Mouse (Mus musculus): ENCODE measurements around the gene Gm17542.
"Not testable (repeated sequence)": the region's sequence is repeated elsewhere in the genome, so short reads cannot be mapped to it uniquely, and the experiment has no call there.

The Gm17542 gene

GRCm38 (mm10) chr10:58718110-58718509 is at the start of gene Gm17542:
Gm17542 (minus strand) TSS chr10:58718210.
- DNase-seq = not testable (repeated sequence)

GRCm38 (mm10) chr10:58739779-58740178 is 21.8 kb upstream of the Gm17542 start:
- no peak for DNase-seq

- no peak for DNase-seq
These were observed 20.1 kb upstream of the Gm17542 start for GRCm38 (mm10) chr10:58738152-58738551.

- no peak for DNase-seq
These were observed 3.2 kb downstream of the Gm17542 start for GRCm38 (mm10) chr10:58714789-58715148.

- DNase-seq = no peak
These were observed 3.9 kb downstream of the Gm17542 start for GRCm38 (mm10) chr10:58713855-58714788.

- DNase-seq = no peak
These were observed 4.8 kb downstream of the Gm17542 start for GRCm38 (mm10) chr10:58713225-58713624.

GRCm38 (mm10) chr10:58709021-58709420 is 9.0 kb downstream of the Gm17542 start:
- DNase-seq = no peak

GRCm38 (mm10) chr10:58700578-58700977 is 17.4 kb downstream of the Gm17542 start:
- no peak for DNase-seq

GRCm38 (mm10) chr10:58700160-58700559 is 17.9 kb downstream of the Gm17542 start:
- DNase-seq = no peak

- no peak for DNase-seq
These were observed 19.1 kb downstream of the Gm17542 start for GRCm38 (mm10) chr10:58698955-58699354.

- no peak for DNase-seq
These were observed 27.0 kb downstream of the Gm17542 start for GRCm38 (mm10) chr10:58691051-58691450.

GRCm38 (mm10) chr10:58679298-58679697 is 38.7 kb downstream of the Gm17542 start:
- no peak for DNase-seq

- DNase-seq = peak; percentile 82 to 87
These were observed 42.5 kb downstream of the Gm17542 start, which contains the start of gene Edar for GRCm38 (mm10) chr10:58675533-58675932. Edar (minus strand) TSS chr10:58675654.

GRCm38 (mm10) chr10:58673278-58674061 is 44.5 kb downstream of the Gm17542 start:
- DNase-seq = peak; percentile 73 to 80

- no peak for DNase-seq
These were observed 45.3 kb downstream of the Gm17542 start for GRCm38 (mm10) chr10:58672557-58673277.

- no peak for DNase-seq
These were observed 54.1 kb downstream of the Gm17542 start for GRCm38 (mm10) chr10:58663868-58664267.
